Mouse (Mus musculus) myocyte (in vitro differentiated cells): Measurements from ENCODE around the gene Cipc. TPM values are rescaled to one million over a fixed set of nuclear protein-coding genes. Genes with fewer than 3 reads are reported as not detected.

ENCODE experiments used
- H3K27me3 ChIP-seq: one replicate; pipeline ENCODE4 v1.6.1; 2011; ENCODE audit not compliant: control insufficient read depth, insufficient read depth, insufficient read length
- H3K36me3 ChIP-seq: one replicate; pipeline ENCODE4 v1.6.1; 2011; ENCODE audit not compliant: control insufficient read depth, insufficient read depth
- H3K4me2 ChIP-seq: one replicate; pipeline ENCODE4 v1.6.1; 2011; ENCODE audit warnings: low read depth, control low read depth
- H3K4me3 ChIP-seq: one replicate; pipeline ENCODE4 v1.5.1; 2011; ENCODE audit warnings: mild to moderate bottlenecking, control low read depth, moderate library complexity
- H3K79me2 ChIP-seq: one replicate; pipeline ENCODE4 v1.6.1; 2011; ENCODE audit not compliant: control insufficient read depth, insufficient read depth
- H3ac ChIP-seq: one replicate; pipeline ENCODE4 v1.6.1; 2011; ENCODE audit not compliant: control insufficient read depth, insufficient read length
- CEBPB ChIP-seq: IDR thresholded peaks from 2 replicates; pipeline ENCODE4 v1.6.1; 2011; ENCODE audit warnings: mild to moderate bottlenecking, moderate library complexity; ENCODE audit not compliant: poor library complexity, insufficient read depth, severe bottlenecking
- E2F4 ChIP-seq: IDR thresholded peaks from one replicate; pipeline ENCODE4 v1.6.1; 2011; ENCODE audit warnings: mild to moderate bottlenecking, control low read depth, moderate library complexity; ENCODE audit not compliant: insufficient read depth
- MAX ChIP-seq: IDR thresholded peaks from one replicate; pipeline ENCODE4 v1.6.1; 2011; ENCODE audit warnings: low read depth, mild to moderate bottlenecking, control low read depth
- MYOD1 ChIP-seq, 3 experiments: IDR thresholded peaks; one replicate each; pipeline ENCODE4 v1.6.1; 2011; ENCODE audit warnings: control low read depth in 2 of 3, low read depth in 2 of 3, mild to moderate bottlenecking in 2 of 3, moderate library complexity in 1 of 3; ENCODE audit not compliant: insufficient read length in 2 of 3, control insufficient read depth in 1 of 3
- MYOG ChIP-seq, 3 experiments: IDR thresholded peaks; one replicate each; pipeline ENCODE4 v1.6.1; 2011; ENCODE audit warnings: control low read depth in 2 of 3, low read depth in 2 of 3, mild to moderate bottlenecking in 2 of 3; ENCODE audit not compliant: insufficient read length in 2 of 3, control insufficient read depth in 1 of 3, insufficient read depth in 1 of 3
- POLR2A ChIP-seq: IDR thresholded peaks from one replicate; pipeline ENCODE4 v1.6.1; 2011; ENCODE audit warnings: low read depth, mild to moderate bottlenecking, control low read depth, moderate library complexity; ENCODE audit not compliant: insufficient read length
- POLR2AphosphoS2 ChIP-seq: IDR thresholded peaks from one replicate; pipeline ENCODE4 v1.6.1; 2011; ENCODE audit warnings: low read depth, control low read depth; ENCODE audit not compliant: insufficient read length
- REST ChIP-seq: IDR thresholded peaks from one replicate; pipeline ENCODE4 v1.6.1; 2011; ENCODE audit warnings: mild to moderate bottlenecking, control low read depth, moderate library complexity; ENCODE audit not compliant: insufficient read depth, insufficient read length
- SRF ChIP-seq: IDR thresholded peaks from one replicate; pipeline ENCODE4 v1.6.1; 2011; ENCODE audit warnings: low read depth; ENCODE audit not compliant: control insufficient read depth, insufficient read length
- TCF12 ChIP-seq: IDR thresholded peaks from one replicate; pipeline ENCODE4 v1.6.1; 2011; ENCODE audit warnings: mild to moderate bottlenecking, control low read depth; ENCODE audit not compliant: poor library complexity, insufficient read depth, severe bottlenecking
- TCF3 ChIP-seq: IDR thresholded peaks from one replicate; pipeline ENCODE4 v1.6.1; 2011; ENCODE audit warnings: low read depth, control low read depth; ENCODE audit not compliant: insufficient read length
- USF1 ChIP-seq: IDR thresholded peaks from one replicate; pipeline ENCODE4 v1.6.1; 2011; ENCODE audit warnings: low read depth, mild to moderate bottlenecking, control low read depth, moderate library complexity
- polyA plus RNA-seq: library from polyadenylated mRNA; unstranded; fragments of >200 nt; fragmentation: generic; extraction: Trizol; gene quantifications from one replicate; pipeline ENCODE4 v1.2.1, GENCODE M21; 2012; ENCODE audit warnings: missing spikeins

The Cipc gene
- polyA plus RNA-seq, 1 experiment, result 14.7 TPM

- Histone ChIP-seq H3ac (no peak overlapping the region), H3K79me2 (no peaks in the 10 kb centered on the region), H3K4me2 (peak overlapping the region; percentile 86), H3K27me3 (peaks cover 5% of the 10 kb centered on the region), H3K36me3 (no peaks in the 10 kb centered on the region), H3K4me3 (no peak overlapping the region)
- no peak for TF ChIP-seq REST
- no peak for TF ChIP-seq USF1
- no peak for TF ChIP-seq E2F4
- TF ChIP-seq TCF12, result no peak
- TF ChIP-seq POLR2AphosphoS2, result no peak
These were observed 26.9 kb downstream of the Cipc start for GRCm38 (mm10) chr12:86973706-86974105.

- H3ac ChIP-seq, result no peak overlapping the region
- H3K4me3 ChIP-seq, result no peak overlapping the region
- no peaks in the 10 kb centered on the region for H3K79me2 ChIP-seq
- TF ChIP-seq E2F4 (no peak), MAX (no peak), MYOD1 (IDR thresholded peaks at IDR 0.05; ENCODE audit: control insufficient read depth in 1 of 3, insufficient read length in 2 of 3, low read depth in 2 of 3) (peak in 1 of 3 experiments; percentile 5)
- peaks cover 10% of the 10 kb centered on the region for H3K27me3 ChIP-seq
- H3K36me3 ChIP-seq, result no peaks in the 10 kb centered on the region
- peak overlapping the region; percentile 86 for H3K4me2 ChIP-seq
These were observed 27.8 kb downstream of the Cipc start for GRCm38 (mm10) chr12:86974387-86975288.

- H3K79me2 ChIP-seq, result no peaks in the 10 kb centered on the region
- H3K36me3 ChIP-seq, result no peaks in the 10 kb centered on the region
- H3K4me3 ChIP-seq, result no peak overlapping the region
- H3ac ChIP-seq, result no peak overlapping the region
- no peak overlapping the region for H3K4me2 ChIP-seq
- H3K27me3 ChIP-seq, result peaks cover 21% of the 10 kb centered on the region
- TF ChIP-seq SRF, result no peak
- TF ChIP-seq TCF3, result no peak
- no peak for TF ChIP-seq REST
- no peak for TF ChIP-seq CEBPB
- no peak for TF ChIP-seq USF1
- TF ChIP-seq POLR2A, result no peak
- no peak for TF ChIP-seq TCF12
- no peak for TF ChIP-seq MYOG (IDR thresholded peaks at IDR 0.05; ENCODE audit: control insufficient read depth in 1 of 3, insufficient read depth in 1 of 3, insufficient read length in 2 of 3, low read depth in 2 of 3)
- no peak for TF ChIP-seq E2F4
These were observed 28.9 kb downstream of the Cipc start for GRCm38 (mm10) chr12:86975761-86976160.

GRCm38 (mm10) chr12:86976511-86977168, 29.8 kb downstream of the Cipc start:
- TF ChIP-seq POLR2A, result no peak
- no peak for TF ChIP-seq REST
- no peaks in the 10 kb centered on the region for H3K36me3 ChIP-seq
- H3K79me2 ChIP-seq, result no peaks in the 10 kb centered on the region
- H3K27me3 ChIP-seq, result peaks cover 30% of the 10 kb centered on the region
- H3ac ChIP-seq, result no peak overlapping the region
- no peak overlapping the region for H3K4me2 ChIP-seq
- no peak overlapping the region for H3K4me3 ChIP-seq

DNA sequence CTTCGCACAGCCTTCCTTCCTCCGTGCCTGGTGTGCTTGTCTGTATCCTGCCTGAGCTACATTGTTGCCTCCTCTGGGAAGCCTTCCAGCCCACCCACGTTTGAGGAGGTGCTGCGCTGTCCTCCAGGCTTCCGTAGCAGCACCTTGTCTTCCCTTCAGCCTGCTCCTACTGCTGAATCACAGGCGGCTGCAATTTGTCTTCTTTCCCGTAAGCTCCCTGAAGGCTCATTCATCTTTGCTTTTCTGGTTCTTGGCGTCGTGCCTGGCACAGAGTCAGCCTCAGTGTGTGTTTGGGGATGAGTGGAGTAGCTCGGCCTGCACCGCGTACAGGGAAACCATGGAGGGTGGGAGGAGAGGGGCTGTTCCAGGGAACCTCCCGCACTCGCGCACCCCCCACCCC, 31.0 kb downstream of the Cipc start:
- Histone ChIP-seq H3K4me3 (no peak overlapping the region), H3K27me3 (peaks cover 31% of the 10 kb centered on the region), H3K4me2 (no peak overlapping the region), H3ac (no peak overlapping the region), H3K36me3 (no peaks in the 10 kb centered on the region), H3K79me2 (no peaks in the 10 kb centered on the region)
- TF ChIP-seq MYOG (IDR thresholded peaks at IDR 0.05; ENCODE audit: control insufficient read depth in 1 of 3, insufficient read depth in 1 of 3, insufficient read length in 2 of 3, low read depth in 2 of 3) (no peak), CEBPB (no peak), TCF12 (no peak), USF1 (no peak), MAX (no peak), MYOD1 (IDR thresholded peaks at IDR 0.05; ENCODE audit: control insufficient read depth in 1 of 3, insufficient read length in 2 of 3, low read depth in 2 of 3) (no peak), SRF (no peak), TCF3 (no peak), REST (no peak), POLR2A (no peak), E2F4 (no peak)
